Mouse (Mus musculus): Measurements from ENCODE around the gene Spsb3. TPM values are rescaled to one million over a fixed set of nuclear protein-coding genes. Genes with fewer than 3 reads are reported as not detected.

Spsb3 gene
- total RNA-seq (2023), result 31.2 TPM

GRCm38 (mm10) chr17:24886134-24886931, at the start of gene Spsb3, which contains the start of gene Nubp2:
Gene Spsb3, plus strand, starts transcription at chr17:24886643.
Gene Nubp2, minus strand, starts transcription at chr17:24886349.

GRCm38 (mm10) chr17:24839842-24840241, 46.6 kb upstream of the Spsb3 start, which contains the start of gene Hagh:
Gene Hagh, plus strand, starts transcription at chr17:24840143.

GRCm38 (mm10) chr17:24850065-24850772, 36.2 kb upstream of the Spsb3 start, which contains the start of gene Fahd1:
Gene Fahd1, minus strand, starts transcription at chr17:24850364.

GRCm38 (mm10) chr17:24865776-24866175, 20.7 kb upstream of the Spsb3 start, which contains the start of gene Igfals:
Gene Igfals, plus strand, starts transcription at chr17:24865997.

GRCm38 (mm10) chr17:24894995-24895547, 8.6 kb downstream of the Spsb3 start, which contains the start of the genes Eme2 and Mrps34:
Gene Eme2, minus strand, starts transcription at chr17:24895087.
Gene Mrps34, plus strand, starts transcription at chr17:24895116.

GRCm38 (mm10) chr17:24896241-24896992, 10.0 kb downstream of the Spsb3 start, which contains the start of gene Nme3:
Gene Nme3, plus strand, starts transcription at chr17:24896500.

GRCm38 (mm10) chr17:24936259-24937237, 50.1 kb downstream of the Spsb3 start, which contains the start of gene Mapk8ip3:
Gene Mapk8ip3, minus strand, starts transcription at chr17:24936977.

Other genes starting within 250 kb of the Spsb3 start
- 0.74 TPM for gene Slc9a3r2, start 236.3 kb upstream of the Spsb3 start, total RNA-seq (2023)
- not detected for gene Npw, start 228.2 kb upstream of the Spsb3 start, total RNA-seq (2023)
- 65.9 TPM for gene Zfp598, start 217.0 kb upstream of the Spsb3 start, total RNA-seq (2023)
- gene Syngr3, start 196.7 kb upstream of the Spsb3 start, total RNA-seq (2023), result not detected
- 19.5 TPM for gene Gfer, start 190.5 kb upstream of the Spsb3 start, total RNA-seq (2023)
- 3.9 TPM for gene Noxo1, start 190.4 kb upstream of the Spsb3 start, total RNA-seq (2023)
- 24.9 TPM for gene Tbl3, start 179.0 kb upstream of the Spsb3 start, total RNA-seq (2023)
- not detected for gene Rnf151, start 168.6 kb upstream of the Spsb3 start, total RNA-seq (2023)
- 1,499 TPM for gene Rps2, start 168.5 kb upstream of the Spsb3 start, total RNA-seq (2023)
- gene Ndufb10, start 162.2 kb upstream of the Spsb3 start, total RNA-seq (2023), result 70.6 TPM
- not detected for gene Rpl3l, start 158.8 kb upstream of the Spsb3 start, total RNA-seq (2023)
- 37.8 TPM for gene Msrb1, start 150.0 kb upstream of the Spsb3 start, total RNA-seq (2023)
- gene Hs3st6, start 133.7 kb upstream of the Spsb3 start, total RNA-seq (2023), result not detected
- gene Meiob, start 82.4 kb upstream of the Spsb3 start, total RNA-seq (2023), result not detected
- gene Hagh, start 46.5 kb upstream of the Spsb3 start, total RNA-seq (2023), result 33.2 TPM
- 2.7 TPM for gene Fahd1, start 36.3 kb upstream of the Spsb3 start, total RNA-seq (2023)
- not detected for gene Igfals, start 20.6 kb upstream of the Spsb3 start, total RNA-seq (2023)
- 52.8 TPM for gene Nubp2, start 294 bp upstream of the Spsb3 start, total RNA-seq (2023)
- gene Eme2, start 8.4 kb downstream of the Spsb3 start, total RNA-seq (2023), result 59.7 TPM
- 45.5 TPM for gene Mrps34, start 8.5 kb downstream of the Spsb3 start, total RNA-seq (2023)
- gene Nme3, start 9.9 kb downstream of the Spsb3 start, total RNA-seq (2023), result 26.5 TPM
- gene Mapk8ip3, start 50.3 kb downstream of the Spsb3 start, total RNA-seq (2023), result 237 TPM
- gene Jpt2, start 74.0 kb downstream of the Spsb3 start, total RNA-seq (2023), result 21.3 TPM
- gene Cramp1l, start 129.1 kb downstream of the Spsb3 start, total RNA-seq (2023), result 39.6 TPM
- 28.6 TPM for gene Ift140, start 129.4 kb downstream of the Spsb3 start, total RNA-seq (2023)
- gene Tmem204, start 196.9 kb downstream of the Spsb3 start, total RNA-seq (2023), result 0.33 TPM
- 32.6 TPM for gene Telo2, start 229.3 kb downstream of the Spsb3 start, total RNA-seq (2023)
- not detected for gene Ptx4, start 234.1 kb downstream of the Spsb3 start, total RNA-seq (2023)
- 30.3 TPM for gene Clcn7, start 246.7 kb downstream of the Spsb3 start, total RNA-seq (2023)

Measured in CD4-positive naive resting alpha-beta T cell, adult 57 days (primary cell).